Mouse (Mus musculus): Measurements from ENCODE around the gene Fbxw22. TPM values are rescaled to one million over a fixed set of nuclear protein-coding genes. Genes with fewer than 3 reads are reported as not detected.
"Not testable (repeated sequence)": the region's sequence is repeated elsewhere in the genome, so short reads cannot be mapped to it uniquely, and the experiment has no call there.

The Fbxw22 gene
- not detected in 2 replicates for polyA plus RNA-seq (2015; fragmentation: Nextera tagmentation; extraction: Ambion mirVana)

- not testable (repeated sequence) for H3K4me1 ChIP-seq (replicated peaks); H3K27ac ChIP-seq (replicated peaks); ATAC-seq (ENCODE audit: insufficient read depth); H3K9ac ChIP-seq; H3K9me3 ChIP-seq (replicated peaks); H3K4me3 ChIP-seq (replicated peaks); H3K27me3 ChIP-seq; H3K4me2 ChIP-seq; H3K36me3 ChIP-seq (replicated peaks)
- WGBS (ENCODE audit: insufficient replicate concordance): 34% methylated on average over 4 of the region's 4 CpGs
These were observed at the start of gene Fbxw22 for GRCm38 (mm10) chr9:109404196-109404595. Fbxw22 (minus strand) TSS chr9:109404296.

- Histone ChIP-seq H3K9me3 (replicated peaks) (no peaks in the 10 kb centered on the region), H3K27ac (replicated peaks) (no peak within 1 kb of the TSS), H3K4me2 (no peak within 1 kb of the TSS), H3K4me3 (replicated peaks) (no peak within 1 kb of the TSS), H3K9ac (no peak within 1 kb of the TSS), H3K4me1 (replicated peaks) (no peaks in the 10 kb centered on the region), H3K27me3 (no peaks in the 10 kb centered on the region), H3K36me3 (replicated peaks) (no peaks in the 10 kb centered on the region)
- no peak for ATAC-seq (ENCODE audit: insufficient read depth)
These were observed 44.9 kb upstream of the Fbxw22 start, which contains the start of gene Fbxw16 for GRCm38 (mm10) chr9:109449040-109449439. Fbxw16 (minus strand) TSS chr9:109449140.

GRCm38 (mm10) chr9:109432956-109433355, 28.9 kb upstream of the Fbxw22 start:
- no peaks in the 10 kb centered on the region for H3K27me3 ChIP-seq
- no peak overlapping the region for H3K4me3 ChIP-seq (replicated peaks)
- H3K9ac ChIP-seq: no peak overlapping the region
- no peak for ATAC-seq (ENCODE audit: insufficient read depth)
- no peak overlapping the region for H3K27ac ChIP-seq (replicated peaks)
- H3K9me3 ChIP-seq (replicated peaks): no peaks in the 10 kb centered on the region
- no peaks in the 10 kb centered on the region for H3K36me3 ChIP-seq (replicated peaks)
- H3K4me2 ChIP-seq: no peak overlapping the region
- WGBS (ENCODE audit: insufficient replicate concordance): 31% methylated on average over 1 of the region's 1 CpGs
- no peaks in the 10 kb centered on the region for H3K4me1 ChIP-seq (replicated peaks)

- not testable (repeated sequence) for H3K36me3 ChIP-seq (replicated peaks); H3K4me1 ChIP-seq (replicated peaks); H3K4me2 ChIP-seq; H3K4me3 ChIP-seq (replicated peaks); H3K27ac ChIP-seq (replicated peaks); H3K9me3 ChIP-seq (replicated peaks); H3K27me3 ChIP-seq; H3K9ac ChIP-seq; ATAC-seq (ENCODE audit: insufficient read depth)
- WGBS (ENCODE audit: insufficient replicate concordance): 86% methylated on average over 1 of the region's 1 CpGs
These were observed 64.5 kb downstream of the Fbxw22 start, which contains the start of gene Fbxw28 for GRCm38 (mm10) chr9:109339559-109339958. Fbxw28 (minus strand) TSS chr9:109339659.

Other genes with a start within 250 kb of the Fbxw22 start
- gene Fbxw21, start 242.3 kb downstream of the Fbxw22 start, polyA plus RNA-seq (2015; fragmentation: Nextera tagmentation; extraction: Ambion mirVana): 0.05 TPM in 1 of 2 replicates, not detected in the other
- gene Fbxw13, start 208.3 kb downstream of the Fbxw22 start, polyA plus RNA-seq (2015; fragmentation: Nextera tagmentation; extraction: Ambion mirVana): not detected in 2 replicates
- gene Fbxw20, start 169.5 kb downstream of the Fbxw22 start, polyA plus RNA-seq (2015; fragmentation: Nextera tagmentation; extraction: Ambion mirVana): not detected in 2 replicates
- not detected in 2 replicates for gene Fbxw14, start 116.6 kb downstream of the Fbxw22 start, polyA plus RNA-seq (2015; fragmentation: Nextera tagmentation; extraction: Ambion mirVana)
- not detected in 2 replicates for gene Fbxw28, start 64.6 kb downstream of the Fbxw22 start, polyA plus RNA-seq (2015; fragmentation: Nextera tagmentation; extraction: Ambion mirVana)
- gene Fbxw16, start 44.8 kb upstream of the Fbxw22 start, polyA plus RNA-seq (2015; fragmentation: Nextera tagmentation; extraction: Ambion mirVana): not detected in 2 replicates
- not detected in 2 replicates for gene Fbxw19, start 91.6 kb upstream of the Fbxw22 start, polyA plus RNA-seq (2015; fragmentation: Nextera tagmentation; extraction: Ambion mirVana)
- gene Fbxw15, start 164.0 kb upstream of the Fbxw22 start, polyA plus RNA-seq (2015; fragmentation: Nextera tagmentation; extraction: Ambion mirVana): 0.09 TPM in 1 of 2 replicates, not detected in the other
- not detected in 2 replicates for gene Fbxw24, start 221.8 kb upstream of the Fbxw22 start, polyA plus RNA-seq (2015; fragmentation: Nextera tagmentation; extraction: Ambion mirVana)

All from liver, embryonic 15.5 days (tissue).